Mouse (Mus musculus) myocyte (in vitro differentiated cells): Measurements from ENCODE around the gene Kcnk2. TPM values are rescaled to one million over a fixed set of nuclear protein-coding genes. Genes with fewer than 3 reads are reported as not detected.

Experiments
- H3K27me3 ChIP-seq: one replicate; pipeline ENCODE4 v1.6.1; 2011; ENCODE audit not compliant: control insufficient read depth, insufficient read depth, insufficient read length
- H3K36me3 ChIP-seq: one replicate; pipeline ENCODE4 v1.6.1; 2011; ENCODE audit not compliant: control insufficient read depth, insufficient read depth
- H3K4me2 ChIP-seq: one replicate; pipeline ENCODE4 v1.6.1; 2011; ENCODE audit warnings: low read depth, control low read depth
- H3K4me3 ChIP-seq: one replicate; pipeline ENCODE4 v1.5.1; 2011; ENCODE audit warnings: mild to moderate bottlenecking, control low read depth, moderate library complexity
- H3K79me2 ChIP-seq: one replicate; pipeline ENCODE4 v1.6.1; 2011; ENCODE audit not compliant: control insufficient read depth, insufficient read depth
- H3ac ChIP-seq: one replicate; pipeline ENCODE4 v1.6.1; 2011; ENCODE audit not compliant: control insufficient read depth, insufficient read length
- CEBPB ChIP-seq: IDR thresholded peaks from 2 replicates; pipeline ENCODE4 v1.6.1; 2011; ENCODE audit warnings: mild to moderate bottlenecking, moderate library complexity; ENCODE audit not compliant: poor library complexity, insufficient read depth, severe bottlenecking
- E2F4 ChIP-seq: IDR thresholded peaks from one replicate; pipeline ENCODE4 v1.6.1; 2011; ENCODE audit warnings: mild to moderate bottlenecking, control low read depth, moderate library complexity; ENCODE audit not compliant: insufficient read depth
- MAX ChIP-seq: IDR thresholded peaks from one replicate; pipeline ENCODE4 v1.6.1; 2011; ENCODE audit warnings: low read depth, mild to moderate bottlenecking, control low read depth
- MYOD1 ChIP-seq, 3 experiments: IDR thresholded peaks; one replicate each; pipeline ENCODE4 v1.6.1; 2011; ENCODE audit warnings: control low read depth in 2 of 3, low read depth in 2 of 3, mild to moderate bottlenecking in 2 of 3, moderate library complexity in 1 of 3; ENCODE audit not compliant: insufficient read length in 2 of 3, control insufficient read depth in 1 of 3
- MYOG ChIP-seq, 3 experiments: IDR thresholded peaks; one replicate each; pipeline ENCODE4 v1.6.1; 2011; ENCODE audit warnings: control low read depth in 2 of 3, low read depth in 2 of 3, mild to moderate bottlenecking in 2 of 3; ENCODE audit not compliant: insufficient read length in 2 of 3, control insufficient read depth in 1 of 3, insufficient read depth in 1 of 3
- POLR2A ChIP-seq: IDR thresholded peaks from one replicate; pipeline ENCODE4 v1.6.1; 2011; ENCODE audit warnings: low read depth, mild to moderate bottlenecking, control low read depth, moderate library complexity; ENCODE audit not compliant: insufficient read length
- POLR2AphosphoS2 ChIP-seq: IDR thresholded peaks from one replicate; pipeline ENCODE4 v1.6.1; 2011; ENCODE audit warnings: low read depth, control low read depth; ENCODE audit not compliant: insufficient read length
- REST ChIP-seq: IDR thresholded peaks from one replicate; pipeline ENCODE4 v1.6.1; 2011; ENCODE audit warnings: mild to moderate bottlenecking, control low read depth, moderate library complexity; ENCODE audit not compliant: insufficient read depth, insufficient read length
- SRF ChIP-seq: IDR thresholded peaks from one replicate; pipeline ENCODE4 v1.6.1; 2011; ENCODE audit warnings: low read depth; ENCODE audit not compliant: control insufficient read depth, insufficient read length
- TCF12 ChIP-seq: IDR thresholded peaks from one replicate; pipeline ENCODE4 v1.6.1; 2011; ENCODE audit warnings: mild to moderate bottlenecking, control low read depth; ENCODE audit not compliant: poor library complexity, insufficient read depth, severe bottlenecking
- TCF3 ChIP-seq: IDR thresholded peaks from one replicate; pipeline ENCODE4 v1.6.1; 2011; ENCODE audit warnings: low read depth, control low read depth; ENCODE audit not compliant: insufficient read length
- USF1 ChIP-seq: IDR thresholded peaks from one replicate; pipeline ENCODE4 v1.6.1; 2011; ENCODE audit warnings: low read depth, mild to moderate bottlenecking, control low read depth, moderate library complexity
- polyA plus RNA-seq: library from polyadenylated mRNA; unstranded; fragments of >200 nt; fragmentation: generic; extraction: Trizol; gene quantifications from one replicate; pipeline ENCODE4 v1.2.1, GENCODE M21; 2012; ENCODE audit warnings: missing spikeins

Kcnk2 gene
- polyA plus RNA-seq, 1 experiment: 4.7 TPM

GRCm38 (mm10) chr1:189409906-189410305, 7.8 kb upstream of the Kcnk2 start:
- Histone ChIP-seq H3K36me3 (no peaks in the 10 kb centered on the region), H3K4me3 (no peak overlapping the region), H3ac (no peak overlapping the region), H3K79me2 (no peaks in the 10 kb centered on the region), H3K27me3 (no peaks in the 10 kb centered on the region), H3K4me2 (no peak overlapping the region)
- TF ChIP-seq TCF12: no peak
- TF ChIP-seq MAX: no peak
- no peak for TF ChIP-seq POLR2AphosphoS2
- TF ChIP-seq CEBPB: no peak
- no peak for TF ChIP-seq MYOG (IDR thresholded peaks at IDR 0.05; ENCODE audit: control insufficient read depth in 1 of 3, insufficient read depth in 1 of 3, insufficient read length in 2 of 3, low read depth in 2 of 3)
- no peak for TF ChIP-seq POLR2A
- TF ChIP-seq TCF3: no peak
- no peak for TF ChIP-seq USF1
- no peak for TF ChIP-seq REST
- TF ChIP-seq MYOD1 (IDR thresholded peaks at IDR 0.05; ENCODE audit: control insufficient read depth in 1 of 3, insufficient read length in 2 of 3, low read depth in 2 of 3): no peak
- no peak for TF ChIP-seq SRF
- TF ChIP-seq E2F4: no peak

DNA sequence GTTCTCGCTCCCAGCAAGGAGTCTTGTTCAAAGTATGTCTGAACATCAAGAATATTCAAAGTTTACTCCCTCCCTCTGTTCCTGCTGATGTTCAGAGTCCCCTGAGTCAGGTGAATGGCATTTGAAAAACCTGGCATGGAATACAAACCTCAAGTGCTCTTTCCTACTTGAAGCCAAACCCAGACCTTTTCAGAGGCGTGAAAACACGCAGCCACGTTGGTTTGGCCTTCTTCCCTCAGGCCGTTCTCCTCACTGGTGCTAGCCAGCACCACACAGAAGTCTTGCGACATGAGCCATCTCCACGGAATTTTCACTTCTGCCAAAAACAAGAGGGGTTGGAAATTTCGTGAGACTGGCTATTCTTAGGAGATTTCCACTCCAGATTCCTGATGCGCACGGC, 3.1 kb upstream of the Kcnk2 start:
- Histone ChIP-seq H3K79me2 (no peaks in the 10 kb centered on the region), H3K36me3 (no peaks in the 10 kb centered on the region), H3K27me3 (no peaks in the 10 kb centered on the region), H3K4me3 (no peak overlapping the region), H3ac (no peak overlapping the region), H3K4me2 (no peak overlapping the region)
- no peak for TF ChIP-seq POLR2A
- TF ChIP-seq E2F4: no peak
- TF ChIP-seq POLR2AphosphoS2: no peak
- no peak for TF ChIP-seq USF1
- TF ChIP-seq MYOD1 (IDR thresholded peaks at IDR 0.05; ENCODE audit: control insufficient read depth in 1 of 3, insufficient read length in 2 of 3, low read depth in 2 of 3): no peak
- no peak for TF ChIP-seq MYOG (IDR thresholded peaks at IDR 0.05; ENCODE audit: control insufficient read depth in 1 of 3, insufficient read depth in 1 of 3, insufficient read length in 2 of 3, low read depth in 2 of 3)
- no peak for TF ChIP-seq CEBPB
- no peak for TF ChIP-seq TCF3
- no peak for TF ChIP-seq TCF12
- no peak for TF ChIP-seq REST

- H3K79me2 ChIP-seq: no peaks in the 10 kb centered on the region
- H3K36me3 ChIP-seq: no peaks in the 10 kb centered on the region
- H3K4me3 ChIP-seq: no peak overlapping the region
- no peak overlapping the region for H3ac ChIP-seq
- H3K4me2 ChIP-seq: no peak overlapping the region
- no peak for TF ChIP-seq SRF
- TF ChIP-seq POLR2A: no peak
- TF ChIP-seq MYOG (IDR thresholded peaks at IDR 0.05; ENCODE audit: control insufficient read depth in 1 of 3, insufficient read depth in 1 of 3, insufficient read length in 2 of 3, low read depth in 2 of 3): no peak
- TF ChIP-seq MYOD1 (IDR thresholded peaks at IDR 0.05; ENCODE audit: control insufficient read depth in 1 of 3, insufficient read length in 2 of 3, low read depth in 2 of 3): no peak
- TF ChIP-seq TCF3: no peak
- no peak for TF ChIP-seq MAX
- no peaks in the 10 kb centered on the region for H3K27me3 ChIP-seq
Observed at GRCm38 (mm10) chr1:189403546-189403945, 1.5 kb upstream of the Kcnk2 start.

- Histone ChIP-seq H3ac (no peak overlapping the region), H3K79me2 (no peaks in the 10 kb centered on the region), H3K4me3 (no peak overlapping the region), H3K27me3 (no peaks in the 10 kb centered on the region), H3K4me2 (no peak overlapping the region), H3K36me3 (no peaks in the 10 kb centered on the region)
- TF ChIP-seq POLR2A: no peak
- no peak for TF ChIP-seq TCF3
- no peak for TF ChIP-seq E2F4
- no peak for TF ChIP-seq MYOG (IDR thresholded peaks at IDR 0.05; ENCODE audit: control insufficient read depth in 1 of 3, insufficient read depth in 1 of 3, insufficient read length in 2 of 3, low read depth in 2 of 3)
- no peak for TF ChIP-seq SRF
- TF ChIP-seq CEBPB: no peak
- no peak for TF ChIP-seq POLR2AphosphoS2
- TF ChIP-seq TCF12: no peak
- no peak for TF ChIP-seq MAX
- no peak for TF ChIP-seq MYOD1 (IDR thresholded peaks at IDR 0.05; ENCODE audit: control insufficient read depth in 1 of 3, insufficient read length in 2 of 3, low read depth in 2 of 3)
- TF ChIP-seq USF1: no peak
- no peak for TF ChIP-seq REST
Observed at GRCm38 (mm10) chr1:189403139-189403538, 1.1 kb upstream of the Kcnk2 start.

DNA sequence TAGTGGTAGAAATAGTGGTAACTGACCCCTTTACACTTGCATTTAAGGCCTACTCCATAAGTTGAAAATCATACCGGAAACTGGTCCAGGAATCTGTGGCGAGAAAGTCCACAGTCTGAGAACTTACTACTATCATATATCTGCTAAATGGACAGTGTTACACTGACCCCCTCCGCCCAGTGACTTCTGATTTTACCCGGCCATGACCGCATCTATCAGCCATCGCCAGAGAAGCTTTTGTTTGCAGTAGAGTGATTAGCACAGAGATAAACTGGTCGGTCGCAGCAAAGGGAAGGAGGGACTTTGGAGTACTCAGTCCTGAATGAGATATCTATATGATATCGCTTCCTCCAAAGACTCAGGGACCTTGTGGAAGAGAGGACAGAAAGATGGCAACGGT, 15.2 kb downstream of the Kcnk2 start:
- no peak overlapping the region for H3K4me3 ChIP-seq
- H3K4me2 ChIP-seq: no peak overlapping the region
- H3K79me2 ChIP-seq: no peaks in the 10 kb centered on the region
- no peak overlapping the region for H3ac ChIP-seq
- H3K27me3 ChIP-seq: no peaks in the 10 kb centered on the region
- TF ChIP-seq REST (no peak), MYOD1 (IDR thresholded peaks at IDR 0.05; ENCODE audit: control insufficient read depth in 1 of 3, insufficient read length in 2 of 3, low read depth in 2 of 3) (no peak), E2F4 (no peak)
- H3K36me3 ChIP-seq: no peaks in the 10 kb centered on the region
